Mouse (Mus musculus): ENCODE results near the gene Dpep1. TPM values are rescaled to one million over a fixed set of nuclear protein-coding genes. Genes with fewer than 3 reads are reported as not detected.
"Not testable (repeated sequence)": the region's sequence is repeated elsewhere in the genome, so short reads cannot be mapped to it uniquely, and the experiment has no call there.

Dpep1 gene
- 10 to 100 TPM; 52.8 to 57.4 TPM for total RNA-seq (2021)
- polyA plus RNA-seq (2012; rRNA removed), result 50.3 and 62.4 TPM in 2 replicates
- long read RNA-seq, transcript Dpep1-201 (11 exons, 2,236 nt), result major isoform, 52 of 62 reads
- long read RNA-seq, partial matches to known transcripts, result 4 of 62 reads
- long read RNA-seq, other reads (novel, unspliced or antisense), result 6 of 62 reads

- no peak for DNase-seq
Measured at GRCm38 (mm10) chr8:123185566-123186409, at the start of gene Dpep1. TSS of gene Dpep1 (plus strand) at chr8:123186242.

DNA sequence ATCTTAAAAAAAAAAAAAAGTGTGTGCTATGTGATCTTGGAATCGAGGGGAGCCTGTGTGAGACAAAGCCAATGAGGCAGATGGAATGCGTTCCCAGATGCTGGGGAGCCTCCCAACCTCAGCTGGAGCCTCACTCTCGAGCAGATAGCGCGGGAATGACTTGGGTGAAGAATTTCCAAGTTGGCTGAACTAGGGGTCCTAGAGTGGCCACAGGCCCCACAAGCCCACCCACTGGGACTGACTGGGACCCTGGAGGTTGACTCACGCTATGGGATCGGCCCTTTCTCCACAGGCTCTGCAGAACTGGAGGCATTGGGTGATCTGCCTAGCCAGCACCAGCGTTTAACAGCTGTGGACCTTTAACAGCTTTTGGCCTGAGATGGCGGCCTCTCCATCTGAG, 49.8 kb upstream of the Dpep1 start:
- DNase-seq, result no peak

DNA sequence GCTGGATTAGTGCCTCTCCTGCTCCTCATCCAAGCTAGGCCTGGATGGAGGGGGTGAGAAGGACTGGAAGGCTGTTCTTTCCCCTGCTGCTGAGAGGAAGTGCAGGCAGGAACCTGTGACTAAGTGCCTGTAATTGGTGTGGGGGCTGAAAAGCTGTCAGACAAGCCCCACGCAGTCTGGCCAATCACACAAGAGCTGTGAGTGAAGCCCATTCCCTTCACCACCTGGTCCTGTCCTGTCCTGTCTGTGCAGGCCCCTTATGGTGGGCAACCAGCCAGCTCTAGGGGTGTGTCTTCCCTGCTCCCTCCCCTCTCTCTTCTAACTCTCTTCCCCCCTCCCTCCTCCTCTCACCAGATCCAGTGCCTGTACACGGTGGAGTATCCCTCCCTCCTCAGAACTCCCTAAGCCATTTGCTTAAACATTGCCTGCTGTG, 48.4 kb upstream of the Dpep1 start:
- DNase-seq, result peak; percentile 46

DNA sequence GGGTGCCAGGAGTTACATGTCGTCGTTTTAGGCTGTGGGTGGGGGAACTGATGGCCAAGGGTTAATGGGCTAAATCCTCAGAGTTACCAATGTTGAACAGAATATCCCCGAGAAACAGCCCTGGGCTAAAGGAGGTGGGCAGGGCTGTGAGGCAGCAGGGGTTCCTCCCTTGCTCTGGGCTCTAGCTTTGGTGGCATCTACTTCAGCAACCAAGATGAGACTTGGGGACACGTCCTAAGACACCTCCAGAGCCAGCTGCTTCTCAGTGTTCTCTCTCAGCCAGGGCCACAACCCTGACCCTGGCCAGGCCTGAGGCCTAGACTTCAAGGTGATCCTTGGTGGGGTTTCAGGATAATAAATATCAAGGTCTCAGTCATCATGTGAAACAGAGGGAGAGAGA, 47.3 kb upstream of the Dpep1 start:
- peak; percentile 39 for DNase-seq

DNA sequence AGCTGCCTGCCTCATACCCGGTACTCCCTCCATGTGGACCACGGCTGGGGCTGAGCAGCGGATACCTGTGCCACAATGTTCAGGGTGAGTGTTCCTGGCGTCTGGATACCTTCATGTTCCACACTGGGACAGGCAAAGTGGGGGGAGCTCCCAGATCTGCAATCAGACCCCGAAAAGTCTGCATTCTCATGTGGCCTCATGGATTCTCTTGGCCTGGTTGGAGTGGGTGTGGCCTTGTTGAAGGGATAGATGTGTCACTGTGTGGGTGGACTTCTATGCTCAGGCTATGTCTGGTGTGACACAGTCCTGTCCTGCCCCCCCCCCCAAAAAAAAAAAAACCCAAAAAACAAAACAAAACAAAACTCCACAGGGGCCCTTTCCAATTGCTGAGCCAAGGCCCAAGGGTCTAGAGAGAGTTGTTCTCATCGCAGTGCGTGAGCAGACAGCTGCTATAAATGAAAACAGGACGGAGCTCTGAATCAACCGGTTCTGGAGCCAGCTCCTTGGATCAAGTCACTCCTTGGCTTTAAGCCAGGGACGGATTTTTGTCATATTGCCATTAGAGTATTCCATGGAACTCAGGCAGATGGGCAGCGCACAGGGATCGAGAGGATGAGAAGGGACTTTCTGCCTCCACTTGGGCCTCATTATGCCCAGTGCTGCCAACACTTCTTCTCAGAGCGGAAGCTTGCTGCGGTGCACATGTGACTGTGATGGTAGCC, 44.1 kb upstream of the Dpep1 start:
- peak; percentile 91 for DNase-seq

- peak; percentile 59 for DNase-seq
Measured at GRCm38 (mm10) chr8:123145279-123145678, 40.8 kb upstream of the Dpep1 start.

DNA sequence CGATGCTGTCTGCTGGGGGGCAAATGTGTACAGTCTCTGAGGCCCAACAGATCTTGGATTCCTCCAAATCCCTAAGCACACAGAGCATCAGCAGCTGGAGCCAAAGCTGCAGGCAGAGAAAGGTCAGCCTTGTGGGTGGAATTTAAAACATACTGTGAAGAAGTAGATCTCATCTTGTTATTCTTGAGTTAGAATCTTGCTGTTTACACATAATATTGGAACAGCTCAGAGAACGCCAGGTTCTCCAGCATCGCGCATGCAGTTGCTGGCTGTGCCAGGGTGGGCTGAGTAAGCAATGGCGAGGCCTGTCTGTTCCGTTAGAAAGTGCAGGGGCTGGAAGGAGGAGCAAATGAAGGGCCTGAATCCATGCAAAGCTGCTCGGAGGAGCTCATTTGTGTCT, 39.7 kb upstream of the Dpep1 start:
- DNase-seq, result no peak

DNA sequence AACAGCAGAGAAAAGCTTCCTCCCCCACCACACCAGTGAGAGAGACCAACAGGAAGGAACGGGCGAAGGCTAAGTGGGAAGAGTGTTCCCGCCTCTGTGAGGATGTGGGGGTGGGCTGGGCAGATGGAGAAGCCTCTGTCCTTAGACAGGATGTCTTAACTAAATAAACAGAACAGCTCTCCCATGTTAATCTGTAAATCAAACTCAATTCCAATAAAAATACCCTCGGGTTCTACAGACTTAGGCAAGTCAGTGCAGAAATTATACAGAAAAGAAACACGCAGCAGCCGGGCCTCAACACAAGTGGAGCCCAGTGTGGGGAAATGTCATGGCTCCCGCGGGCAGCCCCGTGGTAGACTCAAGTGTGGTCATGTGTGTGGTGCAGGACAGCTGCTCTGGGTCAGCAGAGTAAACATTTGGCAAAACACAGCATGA, 35.3 kb upstream of the Dpep1 start:
- DNase-seq, result no peak

- DNase-seq, result peak; percentile 40
Measured at GRCm38 (mm10) chr8:123155177-123155576, 30.9 kb upstream of the Dpep1 start.

- DNase-seq, result no peak
Measured at GRCm38 (mm10) chr8:123156070-123156773, 29.8 kb upstream of the Dpep1 start.

DNA sequence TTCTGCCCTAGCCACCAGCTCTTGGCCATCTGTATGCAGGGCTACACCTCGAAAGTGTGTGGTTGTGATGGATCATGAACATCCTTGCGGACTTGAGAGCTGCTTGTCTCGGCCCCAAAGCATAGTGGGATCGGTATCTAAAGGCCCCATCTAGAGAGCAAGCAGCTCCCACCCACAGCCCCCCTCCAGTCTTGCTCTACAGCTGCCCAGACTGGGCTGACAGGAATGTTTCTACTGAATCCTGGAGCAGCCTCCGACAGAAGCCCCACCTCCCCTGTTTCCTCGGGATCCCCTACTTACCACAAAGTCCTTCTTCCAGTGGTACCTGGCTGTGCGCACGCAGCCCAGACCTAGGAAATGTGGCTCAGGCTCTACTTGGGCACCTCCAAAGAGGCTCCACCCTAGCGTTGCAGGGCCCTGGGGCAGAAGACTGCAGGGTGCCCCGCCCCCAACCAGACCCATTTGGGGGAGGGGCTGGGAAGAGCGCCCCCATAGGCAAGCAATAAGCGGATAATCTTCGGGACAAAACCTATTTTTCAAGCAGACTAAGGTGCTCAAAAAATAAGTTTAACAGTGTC, 28.1 kb upstream of the Dpep1 start, which contains the start of gene Sult5a1:
TSS of gene Sult5a1 (minus strand) at position 428 of the 578 bp plus-strand sequence.
- no peak for DNase-seq

- peak; percentile 70 for DNase-seq
Measured at GRCm38 (mm10) chr8:123181391-123181790, 4.7 kb upstream of the Dpep1 start.

GRCm38 (mm10) chr8:123188006-123188405, 2.0 kb downstream of the Dpep1 start:
- DNase-seq, result no peak

- DNase-seq, result no peak
Measured at GRCm38 (mm10) chr8:123188841-123189240, 2.8 kb downstream of the Dpep1 start.

GRCm38 (mm10) chr8:123190678-123191077, 4.6 kb downstream of the Dpep1 start:
- DNase-seq, result peak; percentile 80

DNA sequence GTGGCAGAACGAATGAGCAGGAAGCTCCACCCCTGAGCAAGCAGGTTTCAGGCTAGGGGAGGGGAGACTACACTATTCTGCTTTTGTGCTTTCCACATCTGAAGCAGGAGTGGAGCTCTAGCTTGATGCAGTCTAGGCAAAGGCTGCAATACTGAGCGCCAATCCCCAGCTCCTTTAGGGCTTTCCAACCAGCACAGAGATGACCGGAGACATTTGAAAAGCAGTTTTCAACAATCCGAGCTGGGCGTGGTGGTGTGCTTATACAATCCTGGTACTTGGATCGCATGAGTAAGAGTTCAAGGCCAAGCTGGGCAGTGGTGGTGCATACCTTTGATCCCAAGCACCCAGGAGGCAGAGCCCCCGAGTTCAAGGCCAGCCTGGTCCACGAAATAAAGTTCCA, 5.9 kb downstream of the Dpep1 start:
- DNase-seq, result no peak

DNA sequence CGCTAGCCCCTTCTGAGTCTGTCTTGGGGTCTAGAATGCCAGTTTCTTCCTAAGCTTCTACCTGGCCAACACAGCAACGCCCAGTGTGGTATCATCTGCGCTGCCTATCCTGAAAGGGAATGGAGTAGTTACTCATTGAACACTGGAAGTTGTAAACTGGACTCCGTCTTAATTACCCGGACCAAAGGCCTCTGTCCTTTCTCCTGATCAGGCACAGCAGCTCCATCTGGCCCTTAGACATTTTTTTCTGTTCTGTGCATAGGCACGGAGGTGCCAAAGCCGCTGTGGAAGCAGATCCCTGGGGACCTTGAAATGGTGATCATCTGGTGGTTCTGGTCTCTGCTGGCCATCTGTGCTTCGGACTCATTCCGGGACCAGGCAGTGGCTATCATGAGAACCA, 7.7 kb downstream of the Dpep1 start:
- DNase-seq, result no peak

DNA sequence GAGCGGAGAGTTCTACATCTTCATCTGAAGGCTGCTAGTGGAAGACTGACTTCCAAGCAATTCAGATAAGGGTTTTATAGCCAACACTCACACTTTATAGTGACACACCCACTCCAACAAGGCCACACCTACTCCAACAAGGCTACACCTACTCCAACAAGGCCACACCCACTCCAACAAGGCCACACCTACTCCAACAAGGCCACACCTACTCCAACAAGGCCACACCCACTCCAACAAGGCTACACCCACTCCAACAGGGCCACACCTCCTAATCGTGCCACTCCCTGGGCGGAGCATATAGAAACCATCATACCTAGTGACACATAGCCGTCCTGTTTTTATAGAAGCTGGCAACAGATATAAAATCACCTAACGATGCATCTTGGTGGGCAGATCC, 11.0 kb downstream of the Dpep1 start:
- DNase-seq, result not testable (repeated sequence)

- DNase-seq, result no peak
Measured at GRCm38 (mm10) chr8:123199864-123200263, 13.8 kb downstream of the Dpep1 start.

DNA sequence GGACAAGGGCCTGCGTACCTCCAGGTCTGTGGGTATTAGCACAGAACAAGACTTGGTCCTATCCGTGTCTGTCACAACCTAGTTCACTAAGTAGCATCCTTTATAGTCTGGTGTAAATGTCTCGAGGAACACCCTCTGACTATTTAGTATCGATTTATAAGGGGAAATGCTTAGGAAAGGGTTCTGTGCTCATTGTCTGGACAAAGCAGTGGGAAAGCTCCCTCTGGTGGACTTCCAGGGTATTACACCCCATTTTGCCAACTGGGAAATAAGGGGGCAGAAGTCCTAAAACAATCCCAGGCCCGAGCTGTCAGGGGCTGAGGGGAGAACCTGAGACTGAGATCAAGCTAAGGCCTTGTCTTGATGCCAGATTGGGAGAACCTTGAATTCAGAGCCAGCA, 16.2 kb downstream of the Dpep1 start:
- DNase-seq, result peak; percentile 66

DNA sequence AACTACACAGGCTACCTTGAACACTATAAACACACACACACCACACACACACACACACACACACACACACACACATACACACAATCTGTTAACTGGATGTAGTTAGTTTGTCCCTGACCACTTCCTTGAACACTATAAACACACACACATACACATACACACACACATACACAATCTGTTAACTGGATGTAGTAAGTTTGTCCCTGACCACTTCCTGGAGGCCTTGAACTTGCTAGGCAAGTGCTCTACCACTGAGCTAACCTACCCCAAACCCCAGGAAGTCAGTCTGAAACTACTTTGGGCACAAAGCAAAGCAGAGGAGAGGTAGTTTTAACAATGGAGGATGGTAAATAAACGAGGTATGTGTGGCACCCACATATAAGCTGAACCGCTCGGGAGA, 17.5 kb downstream of the Dpep1 start:
- DNase-seq, result no peak

DNA sequence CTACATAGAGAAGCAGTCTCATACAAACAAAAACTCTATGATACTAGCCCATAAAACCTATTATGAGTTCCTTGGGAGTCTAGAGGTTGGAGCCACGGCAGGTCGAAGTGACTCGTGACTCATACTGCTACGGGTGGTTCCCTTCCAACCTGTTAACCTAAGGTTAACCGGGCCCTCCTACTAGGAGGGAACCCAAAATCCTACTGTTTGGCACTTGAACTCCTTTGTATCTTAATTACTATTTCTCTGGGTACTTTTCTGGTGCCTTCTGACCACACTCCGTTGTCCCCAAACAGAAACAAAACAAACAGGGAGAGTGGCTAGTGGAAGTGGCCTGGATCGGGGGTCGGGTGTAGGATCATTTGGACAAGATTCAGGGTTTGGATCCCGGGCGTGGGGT, 25.8 kb downstream of the Dpep1 start:
- no peak for DNase-seq

All from adrenal gland, adult 2 months (tissue).